Mouse (Mus musculus): ENCODE measurements around the gene AU018091.
"Not testable (repeated sequence)": the region's sequence is repeated elsewhere in the genome, so short reads cannot be mapped to it uniquely, and the experiment has no call there.

AU018091 gene

DNA sequence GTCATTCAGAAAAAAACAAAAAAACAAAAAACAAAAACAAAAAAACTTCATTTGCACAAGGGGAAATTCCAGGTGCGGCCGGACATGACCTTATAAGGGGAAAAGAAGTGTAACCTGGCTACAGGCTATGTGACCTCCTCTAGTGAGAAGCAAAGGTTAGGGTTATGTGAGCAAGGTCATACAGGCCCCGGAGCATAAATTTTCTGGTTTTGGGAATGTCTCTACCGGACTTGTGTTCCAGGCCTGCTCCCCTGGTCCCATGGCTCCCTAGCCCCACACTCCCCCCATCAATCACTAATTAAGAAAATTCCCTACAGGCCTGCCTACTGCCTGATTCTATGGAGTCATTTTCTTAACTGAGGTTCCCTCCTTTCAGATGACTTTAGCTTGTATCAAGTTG is 2.7 kb downstream of the AU018091 start:
- DNase-seq (ENCODE audit: low spot score) = no peak

DNA sequence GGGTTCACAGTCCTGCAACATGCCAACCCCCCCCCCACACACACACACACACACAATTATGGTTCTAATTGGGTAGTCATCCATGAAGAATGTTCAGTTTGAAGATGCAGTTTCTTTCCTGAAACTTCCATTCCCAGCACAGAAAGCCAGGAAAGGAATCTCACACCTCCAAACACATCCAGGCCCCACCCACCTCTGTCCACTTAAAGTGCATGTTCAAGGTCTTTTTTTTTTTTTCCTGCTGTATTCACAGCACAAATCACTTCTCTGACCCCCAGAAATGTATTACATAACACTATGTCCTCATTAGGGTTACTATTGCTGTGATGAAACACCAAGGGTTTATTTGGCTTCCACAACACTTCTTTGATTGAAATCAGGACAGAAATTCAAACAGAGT is 4.0 kb downstream of the AU018091 start:
- DNase-seq (ENCODE audit: low spot score) = no peak

DNA sequence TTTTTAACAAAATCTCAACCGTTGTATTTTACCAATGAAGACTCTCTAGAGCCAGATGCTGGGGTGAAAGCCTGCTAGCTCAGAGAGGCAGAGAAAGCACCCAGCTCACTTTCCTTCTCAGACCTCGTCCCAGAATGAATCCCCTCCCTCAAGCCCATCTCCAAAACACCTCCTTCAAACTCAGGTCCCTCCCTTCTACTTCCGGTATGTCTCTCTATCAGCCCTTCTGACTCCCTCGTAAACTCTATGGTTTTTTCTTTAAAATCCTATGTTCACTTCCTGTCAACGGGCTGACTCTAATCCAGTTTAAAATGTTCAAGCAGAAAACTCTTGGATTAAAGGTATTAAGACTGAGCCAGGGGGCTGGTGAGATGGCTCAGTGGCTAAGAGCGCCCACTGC is 4.6 kb downstream of the AU018091 start:
- DNase-seq (ENCODE audit: low spot score) = no peak

DNA sequence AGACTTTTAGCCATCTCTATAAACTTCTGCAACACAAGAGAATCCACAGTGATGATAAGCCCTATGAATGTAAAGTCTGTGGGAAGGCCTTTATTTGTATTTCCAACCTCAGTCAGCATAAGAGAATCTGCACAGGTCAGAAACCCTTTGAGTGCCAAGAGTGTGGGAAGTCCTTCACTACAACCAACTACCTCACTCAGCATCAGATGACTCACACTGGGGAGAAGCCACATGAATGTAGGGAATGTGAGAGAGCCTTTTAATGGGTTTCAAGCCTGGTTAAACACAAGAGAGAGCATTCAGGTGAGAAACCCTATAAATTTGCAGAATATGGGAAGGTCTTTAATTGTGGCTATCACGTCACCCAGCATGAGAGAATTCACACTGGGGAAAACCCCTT is 18.6 kb downstream of the AU018091 start:
- no peak for DNase-seq (ENCODE audit: low spot score)

DNA sequence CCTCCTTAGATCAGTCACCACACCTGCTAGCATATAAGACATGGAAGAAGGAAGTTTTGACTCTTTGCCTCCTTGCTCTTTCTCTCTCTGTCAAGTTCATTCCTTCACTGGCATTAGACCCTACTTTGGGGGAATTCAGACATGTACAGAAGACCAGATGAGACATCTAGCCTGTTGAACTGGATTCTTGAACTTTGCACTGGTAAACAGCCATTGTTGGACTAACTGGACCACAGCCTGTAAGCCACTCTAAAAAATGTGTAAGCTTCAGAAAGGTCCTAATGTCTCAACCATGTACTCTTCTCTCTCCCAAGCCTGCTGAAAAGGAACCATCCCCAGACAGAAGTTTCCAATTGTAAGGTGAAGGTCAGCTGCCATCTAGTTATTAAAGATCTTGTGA is 22.9 kb downstream of the AU018091 start:
- DNase-seq (ENCODE audit: low spot score) = no peak

DNA sequence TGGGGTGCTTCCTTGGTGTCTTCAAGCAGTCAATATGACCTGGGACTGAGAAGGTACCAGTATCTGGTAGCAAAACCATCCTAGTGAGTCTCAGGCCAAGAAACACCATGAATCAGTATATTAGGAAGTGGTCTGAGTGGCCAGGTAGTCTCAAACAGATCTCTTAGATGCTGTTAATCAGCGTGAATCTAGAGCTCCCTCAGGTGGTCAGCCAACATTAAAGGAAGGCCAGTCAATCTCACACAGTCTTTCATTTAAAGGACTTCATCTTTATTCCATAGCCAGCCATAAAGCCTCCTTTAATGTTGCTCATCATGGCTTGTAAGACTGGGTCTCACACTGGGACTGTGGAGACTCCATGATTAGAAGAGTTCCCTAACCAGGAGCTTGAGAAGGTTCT is 25.7 kb downstream of the AU018091 start:
- no peak for DNase-seq (ENCODE audit: low spot score)

DNA sequence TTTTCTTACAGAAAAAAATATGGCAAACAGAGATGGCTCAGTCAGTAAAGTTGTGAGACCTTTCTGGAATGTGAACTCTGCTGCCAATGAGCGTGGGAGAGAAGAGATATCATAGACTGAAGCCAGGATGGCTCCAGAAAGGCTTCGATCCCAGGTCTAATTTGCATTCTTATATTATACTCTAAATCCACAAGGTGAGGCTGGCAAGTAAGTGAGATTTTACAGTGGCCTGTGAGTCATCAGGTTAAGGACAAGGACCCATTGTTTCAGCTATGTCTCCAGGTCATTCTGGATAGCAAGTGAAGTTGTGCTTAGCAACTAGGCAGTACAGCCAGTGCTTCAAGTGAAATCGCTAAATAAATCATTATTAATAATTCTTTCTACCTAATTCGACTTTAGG is 33.4 kb downstream of the AU018091 start:
- DNase-seq (ENCODE audit: low spot score) = no peak

DNA sequence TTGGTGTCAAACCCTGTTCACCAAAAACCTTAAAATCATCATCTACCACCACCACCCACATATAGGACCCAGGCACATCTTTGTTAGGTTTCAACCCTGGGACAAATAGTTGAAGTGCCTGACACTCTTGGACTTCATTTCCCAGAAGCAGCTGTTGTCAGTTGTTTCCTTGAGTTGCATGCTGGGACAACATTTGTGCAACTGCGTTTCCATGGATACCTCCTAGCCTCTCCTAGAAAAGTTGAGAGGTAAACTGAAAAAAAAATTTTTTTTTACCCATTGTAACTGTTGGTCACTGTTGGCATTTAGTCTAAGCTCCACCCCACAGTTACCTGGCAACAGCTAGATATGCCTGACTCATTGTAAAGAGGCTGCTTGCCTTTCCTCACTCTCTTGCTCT is 34.3 kb downstream of the AU018091 start:
- DNase-seq (ENCODE audit: low spot score) = no peak

DNA sequence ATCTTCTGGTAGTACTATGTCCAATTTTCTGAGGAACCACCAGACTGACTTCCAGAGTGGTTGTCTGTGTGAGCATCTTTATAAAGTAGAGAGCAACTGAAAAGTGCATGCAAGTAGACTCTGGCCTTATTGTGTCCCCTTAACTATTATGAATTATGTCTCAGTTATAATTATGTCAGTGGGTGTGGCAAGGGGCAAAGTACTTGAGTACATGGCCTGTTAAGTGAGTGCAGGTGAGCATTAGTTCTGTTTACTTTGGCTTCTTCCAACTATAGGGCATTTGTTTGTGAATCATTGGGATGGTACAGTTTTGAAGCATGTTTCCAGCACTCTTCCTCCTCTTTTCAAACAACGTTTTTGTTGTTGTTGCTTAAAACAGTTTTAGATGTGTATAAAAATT is 38.7 kb downstream of the AU018091 start:
- DNase-seq (ENCODE audit: low spot score) = no peak

DNA sequence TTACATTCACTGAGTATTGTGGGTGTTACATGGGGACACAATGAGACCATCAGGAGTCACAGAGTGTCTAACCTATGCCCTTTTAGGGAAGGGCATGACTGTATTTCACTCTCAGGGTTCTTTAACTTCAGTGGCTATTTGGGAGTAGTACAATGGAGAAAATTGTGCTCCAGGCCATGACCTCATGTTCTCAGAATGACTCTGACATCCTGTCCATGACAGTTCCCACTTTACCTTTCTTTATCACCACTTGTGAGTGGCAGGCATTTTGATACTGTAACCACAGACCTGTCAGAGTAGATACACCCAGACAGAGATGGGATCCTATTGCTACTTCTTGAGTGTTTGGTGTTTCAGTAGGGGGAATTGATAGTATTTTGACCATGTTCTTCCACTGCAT is 40.4 kb downstream of the AU018091 start:
- not testable (repeated sequence) for DNase-seq (ENCODE audit: low spot score)

DNA sequence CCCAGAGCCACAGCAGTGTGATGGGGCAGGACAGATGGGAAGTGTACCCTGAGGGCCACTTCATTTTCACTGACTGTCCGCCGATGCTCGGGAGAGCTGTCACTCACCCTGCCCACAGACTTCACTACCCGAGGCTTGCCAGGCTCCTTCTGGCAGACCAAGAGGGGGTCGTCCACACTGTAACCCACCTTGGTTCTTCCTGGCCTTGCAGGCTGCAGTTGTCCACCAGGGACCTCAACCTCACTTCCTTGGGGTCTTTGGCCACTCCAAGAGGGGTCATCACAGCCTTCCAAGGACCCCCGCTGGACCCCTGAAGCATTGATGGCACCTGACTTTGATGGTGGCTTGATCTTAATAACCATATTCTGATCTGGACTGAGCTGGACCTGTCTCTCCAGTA is 57.8 kb downstream of the AU018091 start:
- DNase-seq (ENCODE audit: low spot score) = not testable (repeated sequence)

DNA sequence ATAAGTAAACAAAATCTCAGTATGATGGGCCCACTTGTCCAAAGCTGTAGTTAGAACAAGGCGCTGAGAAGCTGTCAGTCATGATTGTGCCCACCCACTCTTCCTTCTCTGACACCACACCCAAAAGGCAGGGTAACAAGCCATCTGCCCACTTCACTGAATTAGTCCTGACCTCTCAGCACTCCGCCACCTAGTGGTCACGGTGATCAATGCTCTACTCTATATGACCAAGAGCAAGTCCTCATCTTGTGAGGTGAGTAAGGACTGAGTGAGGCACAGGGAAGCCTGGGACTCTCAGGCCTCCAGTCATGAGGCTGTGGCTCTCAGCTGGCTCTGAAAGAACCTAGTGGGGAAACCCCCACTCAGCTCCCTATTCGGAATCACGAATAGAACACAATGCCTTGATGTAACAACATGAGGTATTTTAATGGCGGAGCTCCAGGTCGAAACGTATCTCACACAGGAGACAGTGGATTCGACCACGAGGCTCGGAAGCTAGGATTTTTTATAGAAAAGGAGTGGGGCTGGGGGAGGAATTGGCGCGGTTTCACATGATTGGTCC is 62.4 kb downstream of the AU018091 start:
- DNase-seq (ENCODE audit: low spot score) = not testable (repeated sequence)
